Mouse (Mus musculus) spleen, adult 12 weeks (tissue): ENCODE measurements around the gene Gm10643.

Experiments
- DNase-seq: peaks from one replicate; pipeline ENCODE4 v3.0.0; 2022; ENCODE audit warnings: low spot score

Gm10643 gene

GRCm38 (mm10) chr8:84071921-84072320, 7.0 kb upstream of the Gm10643 start:
- no peak for DNase-seq

DNA sequence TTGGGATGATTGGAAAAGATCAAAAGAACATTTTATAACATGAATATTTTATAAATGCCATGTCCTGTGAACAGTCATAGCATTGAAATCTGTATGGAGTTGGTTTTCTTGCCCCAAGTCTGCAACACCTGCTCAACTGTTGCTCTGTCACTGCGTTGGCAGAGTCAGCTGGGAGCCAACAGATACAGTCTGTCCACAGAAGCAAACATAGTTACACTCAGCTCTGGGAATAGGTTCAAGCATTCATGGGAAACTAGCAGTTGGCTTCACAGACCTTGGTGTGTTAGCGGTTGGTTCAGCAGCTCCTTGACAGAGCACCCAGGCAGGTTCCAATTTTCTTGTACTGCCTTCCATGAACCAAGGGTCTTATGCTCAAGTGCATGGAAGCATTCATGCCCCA, 5.7 kb upstream of the Gm10643 start:
- DNase-seq: no peak

- no peak for DNase-seq
These were observed 5.3 kb upstream of the Gm10643 start for GRCm38 (mm10) chr8:84070241-84070640.

DNA sequence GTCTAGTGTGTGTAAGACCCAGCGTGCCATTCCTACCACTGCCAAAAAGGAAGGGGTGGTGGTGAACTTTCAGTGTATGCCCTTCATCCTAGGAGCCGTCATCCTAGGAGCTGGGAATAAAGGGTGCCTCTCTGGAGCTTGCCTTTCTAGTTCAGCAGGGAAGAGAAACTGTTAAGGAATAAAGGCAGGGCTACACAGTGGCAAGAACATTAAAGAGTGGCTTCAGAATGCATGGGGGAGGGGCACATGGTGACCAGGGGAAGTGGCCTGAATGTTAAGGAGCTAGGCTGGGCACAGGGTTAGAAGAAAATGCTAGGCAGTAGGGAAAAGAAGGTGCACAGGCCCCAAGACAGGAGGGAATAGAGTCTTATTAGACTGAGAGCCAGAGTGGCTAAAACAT, 4.8 kb upstream of the Gm10643 start:
- DNase-seq: no peak

DNA sequence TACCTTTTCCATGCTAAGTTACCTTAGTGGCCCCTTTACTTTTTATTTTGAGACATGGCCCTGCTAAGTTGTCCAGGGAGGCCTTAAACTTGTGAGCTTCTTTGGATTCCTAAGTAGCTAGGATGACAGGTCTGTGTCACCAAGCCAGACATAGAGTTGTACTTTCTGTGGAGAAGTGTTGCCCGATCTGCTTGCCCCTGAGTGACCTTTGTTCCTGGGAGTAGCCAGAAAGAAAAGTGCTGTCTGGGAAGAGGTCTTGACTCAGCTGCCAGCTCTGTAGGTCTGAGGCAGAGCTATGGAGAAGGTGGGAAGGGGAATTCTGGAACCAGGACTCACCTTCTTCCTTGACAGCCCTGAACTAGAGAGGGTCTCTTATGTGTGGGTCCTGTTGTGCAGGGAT, 4.2 kb upstream of the Gm10643 start:
- no peak for DNase-seq

DNA sequence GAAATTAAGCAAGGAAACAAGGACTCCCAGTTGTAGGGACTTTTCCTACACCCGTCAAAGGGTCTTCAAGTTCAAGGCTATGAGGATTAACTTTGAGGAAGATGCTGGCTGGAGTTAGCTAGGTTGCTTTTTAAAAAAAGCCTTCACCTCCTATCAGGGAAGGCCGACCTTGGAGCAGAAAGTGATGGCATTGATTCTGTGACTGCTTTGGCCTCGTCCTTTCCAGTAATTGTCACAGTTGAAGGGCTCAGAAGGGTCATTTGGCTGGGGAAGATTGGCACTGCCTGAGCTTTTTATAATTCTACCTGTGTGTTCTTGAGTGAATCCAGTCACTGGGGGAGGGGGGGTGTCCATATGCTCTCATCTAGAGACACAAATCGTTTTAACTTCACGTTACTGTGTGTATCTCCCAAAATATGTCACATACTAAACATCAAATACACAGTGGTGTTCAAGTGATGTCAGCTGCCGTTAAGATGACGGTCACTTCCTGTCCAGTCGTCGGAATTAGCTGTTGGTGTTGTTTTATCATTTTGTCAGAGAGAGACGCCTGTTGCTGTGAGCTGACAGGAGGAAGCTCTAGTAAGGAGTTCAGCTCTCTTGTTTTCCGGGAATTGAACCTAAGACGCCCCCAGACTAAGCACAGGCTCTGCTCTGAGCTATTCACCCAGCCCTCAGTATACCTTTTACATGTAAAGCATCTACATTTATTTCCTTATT, 3.5 kb upstream of the Gm10643 start:
- no peak for DNase-seq

DNA sequence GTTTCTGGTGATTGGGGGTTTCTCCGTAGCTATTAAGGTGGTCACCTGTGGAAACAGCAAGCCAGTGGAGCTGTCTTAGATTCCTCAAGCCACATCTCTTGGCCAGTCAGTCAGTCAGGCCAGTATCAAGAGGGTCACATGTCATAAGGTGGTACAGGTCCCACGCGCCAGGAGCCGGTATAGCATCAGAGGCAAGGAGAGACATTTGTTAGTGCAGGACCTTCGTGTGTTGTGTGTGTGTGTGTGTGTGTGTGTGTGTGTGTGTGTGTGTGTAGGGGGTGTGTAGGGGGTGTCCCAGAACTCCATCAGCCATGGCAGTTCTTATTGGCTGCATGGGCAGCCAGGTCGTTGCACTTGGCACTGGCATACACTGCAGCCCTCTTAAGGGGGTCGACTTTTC, 3.0 kb upstream of the Gm10643 start:
- DNase-seq: no peak

DNA sequence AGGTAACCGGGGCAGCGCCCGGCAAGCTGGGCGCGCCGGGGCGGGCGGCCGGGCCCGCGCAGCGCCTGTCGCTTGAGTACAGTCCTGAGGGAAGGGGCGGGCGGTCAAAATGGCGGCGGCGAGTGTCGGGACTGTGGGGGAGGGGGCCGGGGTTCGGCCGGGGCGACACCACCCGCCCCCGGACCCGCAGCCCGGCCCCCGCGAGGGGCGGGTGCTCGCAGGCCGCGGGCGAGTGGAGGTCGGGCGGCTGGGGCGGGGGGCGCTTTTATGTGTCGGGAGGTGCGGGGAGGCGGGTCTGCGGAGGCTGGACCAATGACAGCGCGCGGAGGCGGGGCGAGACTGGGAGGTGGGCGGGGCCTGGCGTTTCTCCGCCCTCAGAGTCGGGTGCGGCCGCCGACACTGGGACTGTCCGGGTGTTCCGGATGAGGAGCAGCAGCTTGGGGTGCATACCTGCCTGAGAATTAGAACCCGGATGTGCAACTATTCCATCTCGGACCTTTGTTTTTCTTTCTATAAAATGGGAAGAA, 2.2 kb upstream of the Gm10643 start:
- DNase-seq: peak; percentile 94

DNA sequence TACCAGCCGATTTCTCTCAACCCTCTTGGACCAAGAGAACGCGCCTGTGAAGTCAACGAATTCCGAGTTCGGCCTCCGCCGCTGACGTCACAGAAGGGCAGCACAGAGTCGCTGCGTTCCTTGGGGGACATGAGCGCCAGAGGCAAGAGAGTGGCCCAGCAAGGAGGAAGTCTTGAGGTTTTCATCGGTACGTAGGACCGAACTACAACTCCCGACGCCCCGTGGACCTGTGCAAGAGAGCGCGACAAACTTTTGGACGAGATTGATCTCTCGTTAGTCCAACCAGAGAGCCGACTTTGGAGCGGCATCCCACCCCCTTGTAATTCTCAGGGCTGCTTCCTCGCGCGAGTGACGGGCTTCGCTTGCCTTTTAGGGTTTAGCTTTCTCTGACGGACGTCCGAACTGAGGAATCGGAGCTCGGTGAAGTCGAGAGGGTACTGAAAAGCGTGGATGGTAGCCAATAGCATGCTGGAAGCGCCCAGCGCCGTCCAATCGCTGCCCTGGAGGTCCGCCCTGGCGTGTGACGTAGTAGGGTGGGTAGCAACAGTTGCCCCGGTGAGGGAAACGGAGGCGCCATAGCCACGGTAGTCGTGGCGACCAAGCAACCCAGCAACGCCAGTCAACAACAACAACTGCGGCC, 1.5 kb upstream of the Gm10643 start, which contains the start of gene Rfx1:
Rfx1 (plus strand) TSS at position 544 of the 640 bp plus-strand sequence.
- DNase-seq: peak; percentile 95

DNA sequence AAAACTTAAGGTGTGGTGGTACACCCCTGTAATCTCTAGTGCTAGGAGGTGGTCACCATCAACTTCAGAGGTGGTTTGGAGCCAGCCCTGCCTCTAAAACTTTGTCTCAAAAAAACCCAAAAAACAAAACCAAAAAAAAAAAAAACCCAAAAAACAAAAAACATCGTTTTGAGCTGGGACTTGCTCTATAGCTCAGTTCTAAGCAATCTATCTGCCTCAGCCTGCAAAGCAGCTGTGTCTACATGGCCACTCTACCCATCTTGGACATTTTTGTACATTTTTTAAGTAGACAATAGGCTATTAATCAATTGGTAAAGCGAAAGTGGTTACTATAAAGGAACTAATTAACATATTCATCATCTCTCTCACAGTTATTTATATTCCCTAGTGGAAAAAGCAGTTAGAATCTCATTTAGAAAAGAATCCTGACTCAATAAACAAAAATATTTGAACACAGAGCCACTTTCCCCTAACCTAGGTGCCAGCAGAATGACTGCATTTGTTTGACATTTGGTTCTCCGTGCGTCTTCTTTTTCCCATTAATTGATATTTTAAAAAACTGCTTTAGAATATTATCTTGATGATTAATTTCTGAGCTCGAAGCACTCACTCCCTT, 628 bp upstream of the Gm10643 start:
- DNase-seq: no peak

DNA sequence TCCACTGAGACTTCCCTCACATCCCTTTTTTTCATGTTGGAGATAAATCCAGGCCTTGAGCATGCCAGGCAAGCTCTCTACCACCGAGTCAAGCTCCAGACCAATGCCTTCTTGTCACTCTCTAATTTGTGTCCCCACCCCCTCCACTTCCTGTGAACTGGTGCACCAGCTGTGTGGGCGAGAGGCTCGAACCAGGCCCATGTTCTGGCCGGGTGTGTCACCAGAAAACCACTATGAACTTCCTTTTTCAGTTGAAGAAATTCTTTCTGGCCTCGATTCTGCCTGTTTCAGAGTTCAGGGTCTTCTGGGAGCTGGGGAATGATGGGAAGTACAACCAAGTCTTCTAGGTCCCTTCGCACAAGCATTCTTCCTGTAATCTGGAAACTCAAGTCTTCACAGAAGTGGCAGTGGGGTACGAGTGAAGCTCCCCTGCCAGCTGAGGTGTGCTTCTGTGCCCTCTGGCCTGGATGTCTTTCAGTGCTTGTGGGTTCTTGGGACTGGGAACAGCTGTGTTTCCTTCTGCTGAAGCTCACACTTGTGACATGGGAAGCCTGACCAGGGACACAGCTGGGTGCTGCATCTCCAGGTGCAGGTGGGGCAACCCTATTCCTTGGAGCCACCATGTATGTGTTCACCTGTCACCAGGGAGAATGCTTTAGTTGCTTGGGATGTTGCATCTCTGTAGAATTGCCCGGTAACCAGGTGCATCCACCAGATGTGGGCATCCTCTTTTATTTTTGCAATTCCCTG, 901 bp downstream of the Gm10643 start:
- no peak for DNase-seq

DNA sequence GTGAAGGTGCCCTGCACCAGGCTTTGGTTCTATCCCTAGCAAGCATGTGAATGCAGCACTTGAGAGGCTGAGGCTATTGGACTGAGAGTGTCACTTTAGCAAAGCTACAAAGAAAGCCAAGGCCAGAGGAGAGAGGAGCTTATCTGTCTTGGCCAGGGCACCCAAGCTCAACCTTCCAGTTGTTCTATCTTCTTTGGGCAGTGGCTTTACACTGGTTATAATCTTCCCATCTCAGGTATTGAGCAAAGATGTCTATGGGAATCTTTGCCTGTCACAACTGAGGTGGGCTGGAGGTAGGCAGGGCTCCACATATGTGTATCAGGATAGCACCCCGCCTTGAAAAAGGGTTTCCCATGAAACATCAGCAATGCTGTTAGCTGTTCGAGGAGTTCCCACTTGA, 4.7 kb downstream of the Gm10643 start:
- no peak for DNase-seq

DNA sequence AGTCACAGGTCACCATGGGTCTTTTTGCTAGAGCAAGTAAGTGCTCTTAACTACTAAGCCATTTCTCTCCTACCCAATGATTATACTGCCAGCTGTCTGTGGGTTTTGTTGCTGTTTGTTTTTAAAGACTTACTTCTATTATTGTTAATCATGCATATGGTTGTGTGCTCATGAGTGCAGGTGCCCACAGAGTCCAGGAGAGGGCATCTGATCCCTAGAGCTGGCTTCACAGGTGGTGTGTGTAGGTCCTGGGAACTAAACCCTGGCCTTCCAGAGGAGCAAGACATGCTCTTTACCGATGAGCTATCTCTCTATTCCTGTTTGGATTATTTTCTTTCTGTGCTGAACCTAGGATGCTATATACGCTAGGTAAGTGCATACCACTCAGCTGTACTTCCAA, 5.7 kb downstream of the Gm10643 start:
- DNase-seq: no peak

- no peak for DNase-seq
These were observed 7.1 kb downstream of the Gm10643 start for GRCm38 (mm10) chr8:84057827-84058226.

DNA sequence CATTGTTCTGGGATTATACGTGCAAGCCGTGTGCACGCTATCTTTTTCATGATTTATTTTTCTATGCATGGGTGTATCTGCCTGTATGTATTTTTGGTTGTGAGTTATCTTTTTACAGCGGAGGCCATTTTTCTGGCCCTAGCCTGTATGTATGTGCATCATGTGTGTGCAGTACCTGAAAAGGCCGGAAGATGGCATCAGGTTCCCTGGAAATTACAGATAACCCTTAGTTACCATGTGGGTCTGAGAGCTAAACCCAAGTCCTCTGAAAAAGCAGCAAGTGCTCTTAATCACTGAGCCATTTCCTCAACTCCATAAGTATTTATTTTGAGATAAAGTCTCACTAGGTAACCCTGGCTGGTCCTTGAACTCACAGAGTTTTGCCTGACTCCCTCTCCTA, 11.7 kb downstream of the Gm10643 start:
- DNase-seq: no peak

GRCm38 (mm10) chr8:84052746-84053145, 12.2 kb downstream of the Gm10643 start:
- no peak for DNase-seq

DNA sequence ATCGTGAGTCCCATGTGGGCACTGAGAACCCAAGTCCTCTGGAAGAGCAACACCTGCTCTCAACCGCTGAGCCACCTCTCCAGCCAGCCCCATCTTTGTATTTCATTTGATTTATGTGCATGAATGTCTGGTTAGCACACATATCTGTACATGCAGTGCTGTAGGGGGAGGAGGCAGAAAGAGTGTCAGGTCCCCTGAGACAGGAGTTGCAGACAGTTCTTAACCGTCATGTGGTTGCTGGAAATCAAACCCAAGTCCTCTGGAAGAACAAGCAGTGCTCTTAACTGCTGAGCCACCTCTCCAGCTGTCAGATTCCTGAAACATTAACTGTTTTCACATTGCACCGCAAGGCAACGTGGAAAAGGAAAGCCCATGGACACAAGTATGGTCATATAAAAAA, 16.8 kb downstream of the Gm10643 start:
- DNase-seq: no peak

GRCm38 (mm10) chr8:84046505-84046904, 18.4 kb downstream of the Gm10643 start:
- DNase-seq: no peak

DNA sequence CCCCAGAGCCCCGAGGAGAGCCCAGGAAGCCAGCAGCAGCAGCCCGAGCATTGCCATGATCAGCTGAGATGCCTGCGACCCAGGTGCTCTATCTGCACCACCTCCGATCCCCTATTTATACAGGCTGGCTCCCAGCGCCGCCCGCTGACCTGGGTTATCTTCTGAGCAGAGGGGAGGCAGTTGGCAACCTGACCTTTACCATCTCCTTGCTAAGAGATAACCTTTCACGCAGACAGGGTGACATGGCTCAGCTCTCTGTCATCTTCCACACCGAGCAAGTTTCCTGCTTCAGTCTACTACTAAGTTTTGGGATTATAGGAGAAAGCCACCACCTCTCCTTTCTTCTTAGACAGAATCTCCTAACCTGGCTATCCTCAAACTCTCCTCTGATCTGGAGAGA, 20.0 kb downstream of the Gm10643 start, which contains the start of gene Rln3:
Rln3 (minus strand) TSS at position 101 of the 400 bp plus-strand sequence.
- no peak for DNase-seq

DNA sequence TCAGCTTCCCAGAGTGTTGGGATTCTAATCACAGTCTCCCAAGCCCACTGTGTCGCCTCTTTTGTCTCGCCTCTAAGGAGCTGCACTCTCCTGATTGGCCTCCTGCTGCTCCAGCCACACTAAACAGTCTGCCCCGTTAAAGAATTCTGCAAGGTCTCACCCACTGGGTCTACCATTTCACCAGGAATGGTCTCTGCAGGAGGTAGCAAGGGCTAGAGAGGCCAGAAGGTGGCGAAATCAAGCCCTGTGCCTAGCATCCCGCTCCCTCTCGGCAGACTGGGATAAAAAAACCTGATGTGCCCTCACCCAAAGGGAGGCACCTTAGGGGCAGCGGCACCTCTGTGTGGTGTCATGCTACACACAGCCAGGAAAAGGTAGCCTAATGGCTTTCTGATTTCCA, 20.8 kb downstream of the Gm10643 start:
- no peak for DNase-seq

- no peak for DNase-seq
These were observed 22.0 kb downstream of the Gm10643 start for GRCm38 (mm10) chr8:84042948-84043342.
